8 mouse cellular contexts compared by ENCODE assay signal in genomic region chr12:99627898-99628231, GRCm38 (mm10).
A peak's percentile ranks its signal among the peaks of the same experiment; 100 is the strongest.
DNase-seq lines count a peak whose midpoint lies in the region.

No protein-coding gene starts in this region.

- under 1% methylated on average over 26 of the region's 30 CpGs for WGBS in macrophage (ENCODE audit: missing documents)

- no peaks in the 10 kb centered on the region for H3K79me2 ChIP-seq in macrophage (ENCODE audit: inconsistent target)

- peak overlapping the region; percentile 16; the same call in 1 of the 2 replicates for H3K4me3 ChIP-seq in macrophage (ENCODE audit: inconsistent target)

- DNase-seq in T-cell, adult 2 months (ENCODE audit: low spot score) = peak; percentile 94
- peak; percentile 86 for DNase-seq in cerebellum, adult 9-11 months
- DNase-seq in frontal cortex, postnatal 14 days (ENCODE audit: low spot score in 2 of 2) = peak; percentile 88
- DNase-seq in induced T-regulatory cell, adult 2 months (ENCODE audit: low read depth) = peak; percentile 96
- DNase-seq in left cerebral cortex, adult 8-10 months (ENCODE audit: low spot score in 2 of 2) = peak; percentile 77 to 96
- peak; percentile 96 for DNase-seq in retina, postnatal 1 day
- peak; percentile 98 for DNase-seq in thymus, postnatal 4 days

- no peak overlapping the region for H3K27ac ChIP-seq in macrophage

- H3K36me3 ChIP-seq in macrophage (ENCODE audit: inconsistent target) = no peaks in the 10 kb centered on the region
